Mouse (Mus musculus) left cerebral cortex, postnatal 10 days (tissue): Measurements from ENCODE around the gene Pigg. TPM values are rescaled to one million over a fixed set of nuclear protein-coding genes. Genes with fewer than 3 reads are reported as not detected.

Experiments
- DNase-seq, 2 experiments: peaks; one replicate each; pipeline ENCODE4 v3.0.0; 2021 to 2022; ENCODE audit warnings: low spot score in 2 of 2, mixed read lengths in 1 of 2; ENCODE audit errors: extremely low spot score in 1 of 2
- intact Hi-C: fragments of 180-260 bp; cut with DNase I; formaldehyde crosslinking; loops from one replicate; pipeline ENCODE4 v1.15.1; 2025
- total RNA-seq, 2 experiments: library from RNA; stranded (reverse); gene quantifications; 2 replicates each; pipeline ENCODE4 v1.2.3; 2021

Gene Pigg
- total RNA-seq, 2 experiments from 2014 or later, result 7.5 to 7.9 TPM

- intact Hi-C loops, result no loop called here
- DNase-seq, result no peak
Observed at GRCm38 (mm10) chr5:108386449-108386848, 74.0 kb downstream of the Pigg start.

GRCm38 (mm10) chr5:108388201-108388600, 75.8 kb downstream of the Pigg start, which contains the start of gene Pde6b:
Pde6b (plus strand) TSS chr5:108388391.
- no peak for DNase-seq
- intact Hi-C loops, result no loop called here

- intact Hi-C loops, result no loop called here
- DNase-seq, result no peak
Observed at GRCm38 (mm10) chr5:108389744-108390143, 77.3 kb downstream of the Pigg start.

Other genes starting within 250 kb of the Pigg start
- gene Mtf2, start 246.9 kb upstream of the Pigg start, total RNA-seq, result 10 to 100 TPM; 59.3 to 60.0 TPM
- 10 to 100 TPM; 17.2 to 20.0 TPM for gene Tmed5, start 180.0 kb upstream of the Pigg start, total RNA-seq
- gene Ccdc18, start 179.7 kb upstream of the Pigg start, total RNA-seq, result 1 to 10 TPM; 2.1 to 2.6 TPM
- gene Dr1, start 43.7 kb upstream of the Pigg start, total RNA-seq, result 10 to 100 TPM; 36.9 to 37.3 TPM
- gene Gm42517, start 55.3 kb downstream of the Pigg start, total RNA-seq, result 10 to 100 TPM; 64.6 to 67.5 TPM
- gene Pde6b, start 75.8 kb downstream of the Pigg start, total RNA-seq, result not detected
- 100 to 1,000 TPM; 252 to 262 TPM for gene Atp5k, start 121.8 kb downstream of the Pigg start, total RNA-seq
- gene Mfsd7a, start 136.3 kb downstream of the Pigg start, total RNA-seq, result under 1 TPM; 0.14 to 0.30 TPM
- 10 to 100 TPM; 61.4 to 67.5 TPM for gene Pcgf3, start 148.6 kb downstream of the Pigg start, total RNA-seq
- 100 to 1,000 TPM; 381 to 412 TPM for gene Cplx1, start 237.4 kb downstream of the Pigg start, total RNA-seq